Mouse (Mus musculus) left cerebral cortex, adult 8-10 months (tissue): Measurements from ENCODE around the gene Oxsm. TPM values are rescaled to one million over a fixed set of nuclear protein-coding genes. Genes with fewer than 3 reads are reported as not detected.

Experiments
- DNase-seq, 2 experiments: peaks; one replicate each; pipeline ENCODE4 v3.0.0; 2022; ENCODE audit warnings: low spot score in 2 of 2
- total RNA-seq, 4 experiments: library from RNA; stranded (reverse); gene quantifications; 2 replicates each; pipeline ENCODE4 v1.2.4; 2022

Oxsm gene
- total RNA-seq, 4 experiments from 2014 or later = 11.0 to 14.2 (median 12.4) TPM

- DNase-seq = no peak
These were observed 7.3 kb downstream of the Oxsm start for GRCm38 (mm10) chr14:16242193-16242815.

DNA sequence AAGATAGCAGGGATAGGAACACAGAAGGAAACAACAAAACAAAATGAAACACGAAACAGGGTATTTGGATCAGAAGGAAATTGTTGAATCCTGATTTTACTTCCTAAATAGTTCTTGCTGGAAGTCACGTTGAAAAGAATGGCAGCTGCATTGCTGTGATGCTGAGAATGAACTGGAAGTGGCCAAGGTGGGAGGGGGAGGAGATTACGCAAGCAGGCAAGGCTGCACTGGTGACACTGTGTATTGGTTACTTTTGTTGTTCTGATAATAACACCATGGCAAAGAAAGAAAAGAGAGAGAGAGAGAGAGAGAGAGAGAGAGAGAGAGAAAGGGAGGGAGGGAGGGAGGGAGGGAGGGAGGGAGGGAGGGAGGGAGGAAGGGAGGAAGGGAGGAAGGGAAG lies 13.1 kb downstream of the Oxsm start:
- DNase-seq = no peak

GRCm38 (mm10) chr14:16233515-16233914 lies 16.1 kb downstream of the Oxsm start:
- no peak for DNase-seq

- DNase-seq = no peak
These were observed 19.0 kb downstream of the Oxsm start for GRCm38 (mm10) chr14:16230581-16230980.

DNA sequence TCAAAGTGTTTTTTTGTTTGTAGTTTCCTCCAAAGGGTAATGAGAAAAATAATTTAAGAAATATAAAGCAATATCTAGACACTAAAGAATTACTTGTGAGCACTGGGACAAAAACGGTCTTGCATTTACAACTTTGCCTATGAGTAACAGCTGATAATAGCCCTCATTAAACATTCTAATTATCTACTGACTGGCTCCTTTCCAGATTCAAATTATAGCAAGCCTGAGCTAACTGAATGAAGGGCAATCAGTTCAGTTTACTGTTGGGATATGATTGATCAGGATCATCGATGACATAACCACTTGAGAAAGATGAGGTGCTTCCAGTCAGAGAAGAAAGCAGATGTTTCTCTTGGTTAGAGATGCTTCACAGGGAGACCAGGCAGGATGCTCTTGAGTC lies 20.2 kb downstream of the Oxsm start:
- no peak for DNase-seq

- no peak for DNase-seq
These were observed 30.6 kb downstream of the Oxsm start for GRCm38 (mm10) chr14:16219015-16219414.

DNA sequence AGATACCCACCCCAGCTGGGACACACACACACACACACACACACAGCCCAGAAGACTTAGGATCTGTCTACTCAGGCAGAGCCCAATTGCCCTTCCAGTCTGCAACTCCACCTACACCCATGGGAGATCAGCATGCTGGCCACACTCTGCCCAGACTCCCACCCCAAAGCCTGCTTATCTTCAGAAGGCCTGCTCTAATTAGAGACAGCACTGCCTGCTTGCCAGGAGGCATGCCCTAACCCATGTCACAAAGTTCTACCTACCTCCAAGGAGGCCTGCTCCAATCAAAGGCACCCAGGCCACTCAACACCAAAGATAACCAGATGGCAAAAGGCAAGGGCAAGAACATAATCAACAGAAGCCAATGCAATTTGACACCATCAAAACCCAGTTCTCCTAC lies 41.9 kb downstream of the Oxsm start:
- DNase-seq = no peak

DNA sequence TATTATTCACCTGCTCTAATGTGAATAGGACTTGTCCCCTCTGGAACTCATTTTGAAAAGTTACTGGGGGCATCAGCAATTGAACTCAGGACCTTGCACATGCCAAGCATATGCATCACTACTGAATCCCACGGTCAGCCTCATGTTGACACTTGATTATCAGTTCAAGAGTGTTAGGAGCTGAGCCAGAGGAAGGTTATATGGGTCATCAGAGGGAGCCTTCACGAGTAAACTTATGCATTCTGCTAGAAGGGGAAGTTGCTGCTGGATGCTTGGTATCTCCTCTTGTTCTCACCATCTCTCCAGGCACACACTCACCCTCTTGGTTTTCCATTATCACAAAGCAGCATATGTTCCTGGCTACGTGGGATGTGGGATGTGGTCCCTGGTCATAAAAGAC lies 47.9 kb downstream of the Oxsm start:
- DNase-seq = no peak

GRCm38 (mm10) chr14:16200969-16201638 lies 48.5 kb downstream of the Oxsm start:
- DNase-seq = peak; percentile 27 to 55

- no peak for DNase-seq
These were observed 49.2 kb downstream of the Oxsm start for GRCm38 (mm10) chr14:16200220-16200912.

- DNase-seq = no peak
These were observed 53.1 kb downstream of the Oxsm start for GRCm38 (mm10) chr14:16196518-16196917.

GRCm38 (mm10) chr14:16195486-16195885 lies 54.1 kb downstream of the Oxsm start:
- DNase-seq = no peak

DNA sequence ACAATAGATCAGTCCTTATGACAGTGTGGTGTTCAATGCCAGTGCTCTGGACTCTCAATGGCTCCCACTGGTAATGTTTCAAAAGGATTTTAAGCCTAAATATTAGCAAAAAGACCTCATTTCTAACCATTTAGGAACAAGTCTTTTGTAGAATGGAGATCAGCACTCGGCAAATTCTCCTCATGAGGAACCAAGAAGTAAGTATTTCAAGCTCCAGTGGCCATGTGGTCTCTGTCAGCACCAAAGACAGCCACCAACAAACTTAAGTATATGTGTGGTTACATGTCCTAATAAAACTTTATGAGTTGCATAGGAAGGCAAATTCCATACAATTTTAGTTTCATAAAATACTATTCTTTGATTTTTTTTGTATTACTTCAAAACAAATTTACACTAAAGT lies 55.5 kb downstream of the Oxsm start:
- DNase-seq = no peak

- DNase-seq = no peak
These were observed 60.5 kb downstream of the Oxsm start for GRCm38 (mm10) chr14:16189142-16189541.

Other genes with a start within 250 kb of the Oxsm start
- gene Ngly1, start 528 bp downstream of the Oxsm start, total RNA-seq = 10 to 100 TPM; 29.6 to 31.0 (median 30.4) TPM
- 10 to 100 TPM; 79.8 to 93.7 (median 88.4) TPM for gene Top2b, start 115.4 kb upstream of the Oxsm start, total RNA-seq